Mouse (Mus musculus) WW6 (cell line): ENCODE data around the gene Dapp1.
A peak's percentile ranks its signal among the peaks of the same experiment; 100 is the strongest.

Experiments
- DNase-seq: peaks from one replicate; pipeline ENCODE4 v3.0.0-alpha.2; 2013; ENCODE audit warnings: low read depth, low spot score

The Dapp1 gene

GRCm38 (mm10) chr3:137981382-137981750 lies at the start of gene Dapp1:
Gene Dapp1 (minus strand): TSS chr3:137981545.
- no peak for DNase-seq

DNA sequence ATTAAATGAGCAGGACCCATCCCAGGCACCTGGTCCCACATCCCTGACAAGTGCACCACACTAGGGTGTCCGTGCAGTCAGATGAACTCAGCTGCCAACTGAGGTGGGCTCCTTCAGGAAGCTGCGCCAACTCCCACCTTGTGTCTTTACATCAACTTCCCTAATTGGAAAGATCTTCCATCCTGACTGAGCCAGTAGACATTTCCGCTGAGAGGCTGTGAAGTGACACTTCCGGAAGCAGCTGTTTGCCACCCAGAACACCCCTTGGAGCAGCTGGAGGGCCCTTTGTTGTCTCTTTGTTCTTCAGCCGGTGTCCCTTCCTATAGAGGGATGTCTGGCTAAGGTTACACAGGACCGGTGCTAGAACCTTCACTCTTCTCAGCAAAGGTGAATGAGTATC lies 49.2 kb upstream of the Dapp1 start:
- no peak for DNase-seq

DNA sequence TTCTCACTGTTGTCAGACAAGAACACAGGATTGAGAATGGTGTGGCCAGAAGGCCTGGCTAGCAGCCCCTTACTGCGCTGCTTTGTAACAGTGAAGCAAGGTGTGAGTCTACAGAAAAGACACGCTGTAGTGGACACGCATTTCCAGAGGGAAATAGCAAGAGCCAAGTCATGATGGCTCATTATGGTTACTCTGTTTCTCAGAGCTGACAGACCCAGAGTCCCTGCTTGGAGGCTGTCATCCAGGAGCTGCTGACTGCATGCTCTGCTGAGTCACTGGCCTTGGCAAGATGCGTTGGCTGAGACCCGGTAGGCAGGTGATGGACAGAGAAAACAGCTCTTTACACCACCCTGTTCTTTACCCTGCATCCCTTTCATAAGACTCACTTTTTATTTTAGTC lies 48.0 kb upstream of the Dapp1 start:
- no peak for DNase-seq

- no peak for DNase-seq
Measured at GRCm38 (mm10) chr3:138027575-138028362, 46.4 kb upstream of the Dapp1 start.

DNA sequence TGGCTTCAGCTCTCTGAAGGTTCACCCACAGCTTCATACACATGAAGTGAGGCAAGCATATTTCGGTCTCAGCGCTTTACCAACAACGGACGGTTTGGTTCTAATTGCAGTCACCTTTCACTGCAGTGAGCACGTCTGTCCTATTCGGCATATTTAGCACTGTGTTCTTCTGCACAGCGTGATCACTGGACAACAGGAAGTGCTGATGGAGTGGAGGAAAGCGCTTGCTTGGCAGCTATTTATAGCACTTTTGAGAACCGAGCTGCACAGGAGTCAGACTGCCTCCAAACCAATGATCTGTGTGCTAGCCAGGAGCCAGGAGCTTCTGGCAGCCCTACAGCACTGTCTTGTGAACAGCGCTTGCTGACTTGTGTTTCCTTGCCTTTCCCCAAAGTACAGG lies 44.9 kb upstream of the Dapp1 start:
- no peak for DNase-seq

GRCm38 (mm10) chr3:138022651-138023050 lies 41.3 kb upstream of the Dapp1 start:
- DNase-seq = no peak

DNA sequence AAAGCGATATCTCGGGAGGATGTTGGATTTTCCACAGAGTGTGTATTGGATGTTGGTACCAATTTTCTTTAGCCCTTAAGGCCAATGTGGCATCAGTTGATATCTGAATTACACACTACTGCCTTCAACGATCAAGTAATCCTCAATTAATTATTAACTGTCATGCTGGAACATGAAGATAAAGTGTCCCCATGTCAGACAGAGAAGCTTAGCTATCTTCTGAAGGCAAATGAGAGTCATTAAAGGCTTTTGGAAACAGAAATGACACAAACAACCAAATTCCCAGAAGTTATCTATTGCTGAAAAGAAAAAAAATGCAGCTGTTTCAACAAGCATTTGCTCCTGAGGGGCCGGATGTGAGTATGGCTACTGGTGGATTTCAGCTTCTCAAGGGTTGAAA lies 40.7 kb upstream of the Dapp1 start:
- DNase-seq = no peak

DNA sequence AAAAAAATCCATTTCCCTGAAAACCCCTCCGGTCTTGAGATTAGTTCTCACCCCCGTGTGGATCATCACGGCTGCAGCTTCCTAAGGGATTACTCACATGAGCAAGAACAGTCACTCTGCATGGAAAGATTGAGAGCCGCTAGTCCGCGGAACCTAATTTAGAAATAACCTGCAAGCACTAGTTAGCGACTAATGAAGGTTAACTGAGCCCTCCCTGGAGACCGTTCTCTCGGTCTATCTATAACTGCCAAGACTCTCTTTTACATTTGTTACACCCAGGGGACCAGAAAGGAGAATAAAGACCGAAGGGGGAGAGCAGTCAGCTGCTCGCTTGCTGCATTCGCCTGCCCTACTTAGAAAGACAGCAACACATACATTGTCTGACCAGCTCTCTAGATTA lies 35.5 kb upstream of the Dapp1 start:
- no peak for DNase-seq

GRCm38 (mm10) chr3:138014725-138015124 lies 33.4 kb upstream of the Dapp1 start:
- DNase-seq = no peak

DNA sequence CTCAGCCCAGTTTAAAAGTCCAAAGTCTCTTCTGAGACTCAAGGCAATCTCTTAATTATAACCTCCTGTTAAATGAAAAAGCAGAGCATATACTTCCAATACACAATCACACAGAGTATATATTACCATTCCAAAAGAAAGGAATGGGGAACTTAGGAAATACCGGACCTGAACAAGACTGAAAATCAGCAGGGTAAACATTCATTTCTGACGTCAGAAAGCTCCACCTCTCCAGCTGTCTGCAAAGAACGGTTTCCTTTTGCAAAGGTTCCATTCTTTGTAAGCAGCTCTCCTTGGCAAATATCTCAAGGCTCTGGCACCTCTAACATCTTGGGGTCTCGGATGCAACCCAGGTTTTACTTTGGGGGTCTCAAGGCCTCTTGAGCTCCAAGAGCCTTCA lies 31.0 kb upstream of the Dapp1 start:
- DNase-seq = no peak

DNA sequence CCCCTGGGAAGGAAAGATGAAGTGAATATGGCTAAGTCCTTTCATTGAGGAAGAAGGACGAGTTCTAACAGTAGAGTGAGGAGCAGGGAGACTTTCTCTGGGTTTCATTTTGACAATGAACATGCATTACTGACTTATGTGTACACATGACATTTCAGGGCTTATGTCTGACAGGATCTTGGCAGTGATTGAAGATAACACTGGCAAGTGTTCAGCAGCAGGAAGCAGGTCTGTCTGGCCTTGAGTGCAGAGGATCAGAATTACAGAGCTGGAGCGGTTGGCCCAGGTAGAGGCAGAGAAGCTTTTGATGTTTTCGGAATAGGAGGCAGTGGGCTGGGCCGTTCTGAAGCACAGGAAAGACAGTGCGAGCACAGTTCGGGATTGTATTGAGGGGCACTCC lies 26.8 kb upstream of the Dapp1 start:
- no peak for DNase-seq

DNA sequence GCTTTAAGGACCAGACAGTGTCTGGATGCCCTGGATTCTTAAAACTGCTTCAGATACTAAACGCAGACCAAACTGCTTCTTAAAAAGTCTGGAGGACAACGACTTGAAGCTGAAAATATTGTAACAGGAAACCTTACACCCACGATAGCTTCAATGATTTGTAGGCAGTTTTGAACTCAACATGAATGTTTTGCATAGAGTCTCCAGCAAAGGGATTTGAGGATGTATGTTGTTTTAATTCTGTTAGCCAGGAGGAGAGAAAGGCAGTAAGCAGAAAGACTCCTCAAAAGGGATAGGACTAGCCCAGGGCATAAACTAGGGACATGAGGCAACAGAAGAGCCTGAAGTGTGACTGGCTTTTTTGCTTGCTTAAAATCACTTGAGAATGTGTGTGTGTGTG lies 25.6 kb upstream of the Dapp1 start:
- DNase-seq = no peak

DNA sequence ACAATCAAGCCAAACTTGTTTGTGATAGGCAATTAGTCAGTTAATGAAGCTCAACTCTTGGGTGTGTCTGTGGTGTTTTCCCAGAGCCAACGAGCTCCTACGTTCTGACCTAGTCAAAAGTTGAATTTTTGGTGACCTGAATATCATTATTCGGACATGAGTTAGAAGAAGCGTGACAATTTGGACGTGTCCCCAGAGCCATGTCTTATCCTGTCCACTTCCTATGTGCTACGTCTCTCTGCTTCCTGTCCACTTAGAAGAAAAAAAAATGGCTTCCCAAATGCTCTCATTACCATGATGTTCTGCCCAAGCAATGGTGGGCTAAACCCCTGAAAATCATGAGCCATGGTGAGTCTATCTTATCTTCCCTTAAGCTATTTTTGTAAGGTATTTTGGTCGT lies 21.9 kb upstream of the Dapp1 start:
- DNase-seq = no peak

GRCm38 (mm10) chr3:138002545-138002944 lies 21.2 kb upstream of the Dapp1 start:
- DNase-seq = no peak

GRCm38 (mm10) chr3:138001865-138002264 lies 20.5 kb upstream of the Dapp1 start:
- DNase-seq = no peak

- no peak for DNase-seq
Measured at GRCm38 (mm10) chr3:138000724-138001069, 19.4 kb upstream of the Dapp1 start.

DNA sequence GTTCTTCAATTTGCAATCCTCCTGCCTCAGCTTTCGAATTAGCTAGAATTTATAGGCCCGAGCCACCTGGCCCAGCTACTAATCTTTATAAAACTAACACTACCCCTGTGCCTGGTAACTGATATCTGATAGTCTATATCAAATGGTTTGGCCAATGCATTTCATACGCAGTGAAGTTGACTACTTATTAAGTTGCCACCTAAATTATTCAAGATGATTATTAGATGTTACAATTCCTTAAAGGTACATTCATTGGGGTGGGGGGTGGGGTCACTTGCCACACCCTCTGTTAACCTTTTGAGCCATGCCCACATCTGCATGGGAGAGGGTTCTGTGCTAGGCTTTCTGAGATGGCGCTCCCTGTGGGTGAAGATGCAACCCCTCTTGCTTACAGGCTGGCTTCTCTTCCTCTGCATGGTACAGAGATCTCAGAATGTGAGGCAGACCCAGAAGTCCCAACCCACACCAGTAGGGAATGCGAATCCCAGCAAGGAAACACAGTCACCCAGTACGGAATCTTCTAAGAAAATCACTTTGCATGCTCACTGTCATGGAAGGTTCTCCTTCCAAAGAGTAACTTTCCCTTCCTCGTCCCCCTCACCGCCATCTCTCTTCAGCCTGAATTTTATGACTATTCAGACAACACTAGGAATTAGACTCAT lies 18.8 kb upstream of the Dapp1 start:
- no peak for DNase-seq

DNA sequence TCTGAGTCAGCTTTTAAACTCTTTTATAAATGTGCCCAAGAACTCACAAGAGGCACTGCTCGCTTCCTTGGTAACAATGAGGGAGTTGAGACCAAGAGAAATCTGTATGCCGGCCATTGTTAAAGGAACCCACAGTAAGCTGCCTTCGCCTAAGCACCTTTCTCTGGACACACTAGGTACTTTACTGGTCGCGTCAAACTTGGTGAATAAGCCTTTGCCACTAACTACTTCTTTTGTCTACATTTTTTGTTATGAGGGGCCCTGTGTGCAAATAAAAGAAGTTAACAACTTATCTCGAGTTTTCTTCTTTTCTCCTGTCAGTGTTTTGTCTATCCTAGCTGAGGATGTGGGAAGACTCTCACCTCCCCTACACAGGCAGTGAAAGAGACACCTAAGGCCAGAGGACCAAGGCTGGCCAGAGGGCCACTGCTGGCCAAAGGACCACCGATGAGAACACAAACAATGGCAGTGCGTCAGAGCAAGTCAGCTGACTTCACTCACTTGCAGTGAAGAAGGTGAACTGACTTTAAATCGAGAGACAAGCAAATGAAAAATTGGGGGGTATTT lies 18.0 kb upstream of the Dapp1 start:
- no peak for DNase-seq

GRCm38 (mm10) chr3:137998491-137999223 lies 17.3 kb upstream of the Dapp1 start:
- no peak for DNase-seq

GRCm38 (mm10) chr3:137995486-137995885 lies 14.1 kb upstream of the Dapp1 start:
- no peak for DNase-seq

- DNase-seq = no peak
Measured at GRCm38 (mm10) chr3:137994196-137994595, 12.9 kb upstream of the Dapp1 start.

GRCm38 (mm10) chr3:137992366-137992765 lies 11.0 kb upstream of the Dapp1 start:
- no peak for DNase-seq

DNA sequence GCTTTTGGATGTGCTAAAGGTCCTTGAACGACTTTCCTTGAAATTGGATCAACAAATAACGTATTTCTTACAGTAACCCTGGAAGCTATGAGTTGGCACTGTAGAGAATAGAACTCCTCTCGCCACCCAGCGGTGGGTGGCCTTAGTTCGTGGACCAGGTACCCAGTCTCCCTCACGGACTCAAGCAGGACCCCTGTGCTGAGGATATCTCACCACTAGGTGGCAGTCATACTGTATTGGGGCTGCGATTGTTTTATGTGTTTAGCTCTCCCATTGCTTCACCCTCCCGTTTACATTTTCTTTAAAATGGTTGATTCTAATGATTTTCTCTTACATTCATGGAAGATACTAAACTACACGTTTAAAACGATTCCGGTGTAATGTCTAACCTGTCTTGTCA lies 9.8 kb upstream of the Dapp1 start:
- peak; percentile 76 for DNase-seq
